Mouse (Mus musculus): ENCODE results near the gene Reps1. TPM values are rescaled to one million over a fixed set of nuclear protein-coding genes. Genes with fewer than 3 reads are reported as not detected.

Gene Reps1
- total RNA-seq (2015) (76.9 and 86.2 TPM in 2 replicates), total RNA-seq (2017) (39.2 and 47.2 TPM in 2 replicates)

GRCm38 (mm10) chr10:18055696-18056390 lies at the start of gene Reps1:
Gene Reps1 (plus strand): TSS chr10:18055861.
- ATAC-seq (replicated peaks; ENCODE audit: poor library complexity), result peak; percentile 21; the same call in 1 of the 2 replicates

- peak; percentile 78 for ATAC-seq (replicated peaks; ENCODE audit: poor library complexity)
These were observed 48.9 kb upstream of the Reps1 start for GRCm38 (mm10) chr10:18006756-18007155.

GRCm38 (mm10) chr10:18007243-18007642 lies 48.4 kb upstream of the Reps1 start:
- ATAC-seq (replicated peaks; ENCODE audit: poor library complexity), result no peak

- no peak for ATAC-seq (replicated peaks; ENCODE audit: poor library complexity)
These were observed 47.5 kb upstream of the Reps1 start for GRCm38 (mm10) chr10:18008118-18008517.

GRCm38 (mm10) chr10:18009744-18010143 lies 45.9 kb upstream of the Reps1 start:
- ATAC-seq (replicated peaks; ENCODE audit: poor library complexity), result no peak

- ATAC-seq (replicated peaks; ENCODE audit: poor library complexity), result no peak
These were observed 43.9 kb upstream of the Reps1 start for GRCm38 (mm10) chr10:18011761-18012160.

GRCm38 (mm10) chr10:18020443-18020842 lies 35.2 kb upstream of the Reps1 start:
- ATAC-seq (replicated peaks; ENCODE audit: poor library complexity), result no peak

GRCm38 (mm10) chr10:18020846-18021245 lies 34.8 kb upstream of the Reps1 start:
- ATAC-seq (replicated peaks; ENCODE audit: poor library complexity), result no peak

GRCm38 (mm10) chr10:18021576-18022311 lies 33.9 kb upstream of the Reps1 start:
- ATAC-seq (replicated peaks; ENCODE audit: poor library complexity), result no peak

- peak; percentile 75 for ATAC-seq (replicated peaks; ENCODE audit: poor library complexity)
These were observed 33.3 kb upstream of the Reps1 start for GRCm38 (mm10) chr10:18022312-18022711.

- peak; percentile 92 for ATAC-seq (replicated peaks; ENCODE audit: poor library complexity)
These were observed 32.8 kb upstream of the Reps1 start, which contains the start of gene Abracl for GRCm38 (mm10) chr10:18022741-18023347. Gene Abracl (minus strand): TSS chr10:18023288.

- ATAC-seq (replicated peaks; ENCODE audit: poor library complexity), result no peak
These were observed 21.3 kb upstream of the Reps1 start for GRCm38 (mm10) chr10:18034408-18034807.

GRCm38 (mm10) chr10:18036849-18037248 lies 18.8 kb upstream of the Reps1 start:
- ATAC-seq (replicated peaks; ENCODE audit: poor library complexity), result no peak

GRCm38 (mm10) chr10:18046380-18046779 lies 9.3 kb upstream of the Reps1 start:
- ATAC-seq (replicated peaks; ENCODE audit: poor library complexity), result no peak

GRCm38 (mm10) chr10:18047380-18048146 lies 8.1 kb upstream of the Reps1 start:
- no peak for ATAC-seq (replicated peaks; ENCODE audit: poor library complexity)

- peak; percentile 93 for ATAC-seq (replicated peaks; ENCODE audit: poor library complexity)
These were observed 509 bp upstream of the Reps1 start for GRCm38 (mm10) chr10:18055009-18055695.

GRCm38 (mm10) chr10:18056391-18056745 lies 707 bp downstream of the Reps1 start:
- ATAC-seq (replicated peaks; ENCODE audit: poor library complexity), result no peak

GRCm38 (mm10) chr10:18058681-18059338 lies 3.1 kb downstream of the Reps1 start:
- ATAC-seq (replicated peaks; ENCODE audit: poor library complexity), result no peak

- ATAC-seq (replicated peaks; ENCODE audit: poor library complexity), result 0 out of 2 replicates have a peak, but pooled peaks have one; percentile 1
These were observed 4.1 kb downstream of the Reps1 start for GRCm38 (mm10) chr10:18059807-18060206.

- no peak for ATAC-seq (replicated peaks; ENCODE audit: poor library complexity)
These were observed 5.1 kb downstream of the Reps1 start for GRCm38 (mm10) chr10:18060778-18061177.

Data from megakaryocyte progenitor cell, adult 5-6 weeks (primary cell).